26 mouse cellular contexts compared by ENCODE assay signal in the genomic region with DNA sequence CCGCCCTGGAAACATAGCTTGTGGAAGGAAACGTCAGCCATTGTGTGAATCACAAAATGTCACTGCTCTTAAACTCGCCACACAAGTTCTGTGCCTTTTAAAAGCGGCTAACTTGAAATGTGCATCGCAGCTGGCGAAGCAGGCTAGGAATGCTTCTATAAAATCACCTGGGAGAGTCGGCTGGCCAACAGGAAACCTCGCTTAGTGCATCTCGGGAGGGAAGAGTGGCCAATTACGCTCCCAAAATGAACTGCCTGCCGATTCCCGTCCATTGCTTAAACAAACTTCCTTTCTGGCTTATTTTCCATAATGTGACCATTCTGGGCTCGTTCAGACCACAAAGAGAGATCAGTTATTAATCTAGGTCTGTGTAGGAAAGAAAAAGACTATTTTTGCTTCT.
DNase-seq lines count a peak whose midpoint lies in the region; ATAC-seq and TF ChIP-seq lines count a peak whose summit lies in the region.
"Had no signal": no experiment of that assay in that cellular context is flagged by ENCODE, and none has a peak within 500 bp of the region (broad histone marks: within the 10 kb centered on the region; RNA-seq: fewer than 3 reads in every experiment).

No protein-coding gene starts in this region.

- whole genome bisulfite sequencing in intestine, embryonic 14.5 days = 74% methylated on average over 13 of the region's 13 CpGs
- WGBS in intestine, embryonic 16.5 days = 72% methylated on average over 13 of the region's 13 CpGs
- WGBS in embryonic facial prominence, embryonic 13.5 days = 62% methylated on average over 13 of the region's 13 CpGs
- 29% methylated on average over 13 of the region's 13 CpGs for WGBS in limb, embryonic 13.5 days
- 87% methylated on average over 13 of the region's 13 CpGs for WGBS in midbrain, embryonic 13.5 days

- no peaks in the 10 kb centered on the region for H3K9me3 ChIP-seq in intestine, embryonic 14.5 days (ENCODE audit: control insufficient read depth, low read length)
- H3K9me3 ChIP-seq in intestine, embryonic 16.5 days (ENCODE audit: control insufficient read depth, low read length) = no peaks in the 10 kb centered on the region
- H3K9me3 ChIP-seq in embryonic facial prominence, embryonic 13.5 days = peaks cover 2% of the 10 kb centered on the region; the same call in 1 of the 2 replicates
- no peaks in the 10 kb centered on the region for H3K9me3 ChIP-seq in limb, embryonic 13.5 days
- H3K9me3 ChIP-seq in midbrain, embryonic 13.5 days = no peaks in the 10 kb centered on the region
- H3K9me3 ChIP-seq: heart, embryonic 10.5 days; hindbrain, embryonic 12.5 days; hindbrain, embryonic 15.5 days; intestine, embryonic 15.5 days had no signal

- H3K36me3 ChIP-seq in intestine, embryonic 14.5 days (ENCODE audit: control insufficient read depth, insufficient read depth, low read length) = no peaks in the 10 kb centered on the region
- H3K36me3 ChIP-seq in intestine, embryonic 16.5 days (ENCODE audit: control insufficient read depth, insufficient read depth, low read length) = no peaks in the 10 kb centered on the region
- H3K36me3 ChIP-seq in embryonic facial prominence, embryonic 13.5 days = no peaks in the 10 kb centered on the region
- no peaks in the 10 kb centered on the region for H3K36me3 ChIP-seq in limb, embryonic 13.5 days
- no peaks in the 10 kb centered on the region for H3K36me3 ChIP-seq in midbrain, embryonic 13.5 days
- H3K36me3 ChIP-seq: G1E; heart, embryonic 10.5 days; hindbrain, embryonic 12.5 days; hindbrain, embryonic 15.5 days; intestine, embryonic 15.5 days had no signal

- no peaks in the 10 kb centered on the region for H3K27me3 ChIP-seq in intestine, embryonic 14.5 days (replicated peaks; ENCODE audit: control insufficient read depth, insufficient read depth, low read length)
- no peaks in the 10 kb centered on the region for H3K27me3 ChIP-seq in intestine, embryonic 16.5 days (replicated peaks; ENCODE audit: control insufficient read depth, insufficient read depth, low read length)
- no peaks in the 10 kb centered on the region for H3K27me3 ChIP-seq in embryonic facial prominence, embryonic 13.5 days
- H3K27me3 ChIP-seq in limb, embryonic 13.5 days = 0 out of 2 replicates have a peak, but pooled peaks cover 2% of the 10 kb centered on the region
- H3K27me3 ChIP-seq in midbrain, embryonic 13.5 days = no peaks in the 10 kb centered on the region
- H3K27me3 ChIP-seq: CH12.LX; hindbrain, embryonic 12.5 days; hindbrain, embryonic 15.5 days; intestine, embryonic 15.5 days had no signal

- H3K4me3 ChIP-seq in intestine, embryonic 14.5 days (ENCODE audit: low read depth, low read length) = no peak overlapping the region
- no peak overlapping the region for H3K4me3 ChIP-seq in intestine, embryonic 16.5 days (ENCODE audit: low read length)
- H3K4me3 ChIP-seq in embryonic facial prominence, embryonic 13.5 days = no peak overlapping the region
- H3K4me3 ChIP-seq in limb, embryonic 13.5 days = no peak overlapping the region
- no peak overlapping the region for H3K4me3 ChIP-seq in layer of hippocampus, adult 2 months
- no peak overlapping the region for H3K4me3 ChIP-seq in midbrain, embryonic 13.5 days (replicated peaks)
- H3K4me3 ChIP-seq: heart, adult 2 months; heart, embryonic 10.5 days; hindbrain, embryonic 12.5 days; hindbrain, embryonic 15.5 days; intestine, embryonic 15.5 days had no signal

- no peak overlapping the region for H3K27ac ChIP-seq in intestine, embryonic 14.5 days (ENCODE audit: low read depth)
- H3K27ac ChIP-seq in intestine, embryonic 16.5 days (ENCODE audit: low read length) = no peak overlapping the region
- H3K27ac ChIP-seq in embryonic facial prominence, embryonic 13.5 days = peak overlapping the region; percentile 36; the same call in 1 of the 2 replicates
- H3K27ac ChIP-seq in limb, embryonic 13.5 days = peak overlapping the region; percentile 44; the same call in 1 of the 2 replicates
- no peak overlapping the region for H3K27ac ChIP-seq in layer of hippocampus, adult 2 months
- no peak overlapping the region for H3K27ac ChIP-seq in midbrain, embryonic 13.5 days
- H3K27ac ChIP-seq: heart, adult 2 months; heart, embryonic 10.5 days; hindbrain, embryonic 12.5 days; hindbrain, embryonic 15.5 days; intestine, embryonic 15.5 days had no signal

- peak; percentile 38 for DNase-seq in intestine, embryonic 14.5 days (ENCODE audit: low spot score)
- peak; percentile 21 for DNase-seq in R1 (ENCODE audit: low read depth, low spot score)
- no peak for DNase-seq in layer of hippocampus, adult 2 months (ENCODE audit: low spot score in 2 of 2)
- DNase-seq in left cerebral cortex, adult 8-10 months (ENCODE audit: low spot score in 2 of 2) = no peak
- DNase-seq: adrenal gland, adult 2 months; adrenal gland, postnatal 14 days; B cell, adult 2 months; cerebellum, adult 11 months; cerebellum, adult 2 months; cerebellum, adult 9-11 months; cerebellum, postnatal 25 days; gastrocnemius, postnatal 10 days; gastrocnemius, postnatal 36 days; heart, adult 2 months had no signal

- no peak for TF ChIP-seq CTCF in layer of hippocampus, adult 2 months (conservative IDR thresholded peaks at IDR 0.05)

- H3K9ac ChIP-seq in intestine, embryonic 14.5 days (ENCODE audit: low read length) = no peak overlapping the region
- no peak overlapping the region for H3K9ac ChIP-seq in intestine, embryonic 16.5 days (ENCODE audit: low read depth, low read length)
- H3K9ac ChIP-seq in embryonic facial prominence, embryonic 13.5 days = no peak overlapping the region
- 0 out of 2 replicates have a peak overlapping the region, but pooled peaks have one; percentile 19 for H3K9ac ChIP-seq in limb, embryonic 13.5 days
- no peak overlapping the region for H3K9ac ChIP-seq in midbrain, embryonic 13.5 days (replicated peaks)
- H3K9ac ChIP-seq: hindbrain, embryonic 12.5 days; hindbrain, embryonic 15.5 days; intestine, embryonic 15.5 days had no signal

- no peak for ATAC-seq in intestine, embryonic 14.5 days (replicated peaks; ENCODE audit: low FRiP score, low TSS enrichment, low read depth)
- ATAC-seq in intestine, embryonic 16.5 days = no peak
- no peak for ATAC-seq in embryonic facial prominence, embryonic 13.5 days (ENCODE audit: insufficient number of reproducible peaks, insufficient read depth, low FRiP score, low TSS enrichment, low read depth)
- no peak for ATAC-seq in limb, embryonic 13.5 days (ENCODE audit: low FRiP score, low read depth)
- no peak for ATAC-seq in midbrain, embryonic 13.5 days
- ATAC-seq: forebrain, embryonic 14.5 days; intestine, embryonic 15.5 days; Patski had no signal

- H3K4me1 ChIP-seq in intestine, embryonic 14.5 days (replicated peaks; ENCODE audit: control insufficient read depth, insufficient read depth, low read length) = no peaks in the 10 kb centered on the region
- H3K4me1 ChIP-seq in intestine, embryonic 16.5 days (ENCODE audit: control insufficient read depth, insufficient read depth, low read length) = no peaks in the 10 kb centered on the region
- H3K4me1 ChIP-seq in embryonic facial prominence, embryonic 13.5 days = peaks cover 14% of the 10 kb centered on the region
- peaks cover 20% of the 10 kb centered on the region for H3K4me1 ChIP-seq in limb, embryonic 13.5 days
- H3K4me1 ChIP-seq in midbrain, embryonic 13.5 days (replicated peaks) = no peaks in the 10 kb centered on the region
- H3K4me1 ChIP-seq: heart, embryonic 10.5 days; hindbrain, embryonic 12.5 days; hindbrain, embryonic 15.5 days; intestine, embryonic 15.5 days had no signal

- no peak overlapping the region for H3K4me2 ChIP-seq in intestine, embryonic 14.5 days (ENCODE audit: low read length)
- no peak overlapping the region for H3K4me2 ChIP-seq in intestine, embryonic 16.5 days (ENCODE audit: low read depth, low read length)
- H3K4me2 ChIP-seq in embryonic facial prominence, embryonic 13.5 days = peak overlapping the region; percentile 7; the same call in 1 of the 2 replicates
- H3K4me2 ChIP-seq in limb, embryonic 13.5 days (replicated peaks) = peak overlapping the region; percentile 31
- no peak overlapping the region for H3K4me2 ChIP-seq in midbrain, embryonic 13.5 days (replicated peaks)
- H3K4me2 ChIP-seq: hindbrain, embryonic 12.5 days; hindbrain, embryonic 15.5 days; intestine, embryonic 15.5 days had no signal

Comparison
In these comparisons a context has a peak if more than half of its experiments do, and no peak if none do; other contexts are left out.
1. DNase-seq: peak in intestine, embryonic 14.5 days (single experiment) and R1 (single experiment); none in layer of hippocampus, adult 2 months (0 of 2) and left cerebral cortex, adult 8-10 months (0 of 2).
2. H3K27ac ChIP-seq: peak in embryonic facial prominence, embryonic 13.5 days (single experiment) and limb, embryonic 13.5 days (single experiment); none in intestine, embryonic 14.5 days (single experiment), intestine, embryonic 16.5 days (single experiment), layer of hippocampus, adult 2 months (single experiment) and midbrain, embryonic 13.5 days (single experiment).
3. H3K4me2 ChIP-seq: peak in embryonic facial prominence, embryonic 13.5 days (single experiment) and limb, embryonic 13.5 days (single experiment); none in intestine, embryonic 14.5 days (single experiment), intestine, embryonic 16.5 days (single experiment) and midbrain, embryonic 13.5 days (single experiment).